Mouse (Mus musculus) hindbrain, embryonic 10.5 days (tissue): Measurements from ENCODE around the gene Slc51b. TPM values are rescaled to one million over a fixed set of nuclear protein-coding genes. Genes with fewer than 3 reads are reported as not detected.

ENCODE experiments used
- DNase-seq: peaks from one replicate; pipeline ENCODE4 v3.0.0-alpha.2; 2017; ENCODE audit warnings: low spot score
- H3K27ac ChIP-seq: fragments of 300-500 bp; sonication (generic); 2 replicates; pipeline ENCODE4 v1.5.1; 2016; ENCODE audit warnings: mild to moderate bottlenecking, moderate library complexity
- H3K27me3 ChIP-seq: fragments of 300-500 bp; sonication (generic); 2 replicates; pipeline ENCODE4 v1.6.1; 2016; ENCODE audit warnings: mild to moderate bottlenecking; ENCODE audit not compliant: poor library complexity, insufficient read depth, severe bottlenecking
- H3K36me3 ChIP-seq: fragments of 300-500 bp; sonication (generic); 2 replicates; pipeline ENCODE4 v1.6.1; 2016; ENCODE audit warnings: mild to moderate bottlenecking, moderate library complexity
- H3K4me1 ChIP-seq: fragments of 300-500 bp; sonication (generic); replicated peaks from 2 replicates; pipeline ENCODE4 v1.6.1; 2016; ENCODE audit warnings: mild to moderate bottlenecking
- H3K4me3 ChIP-seq: fragments of 300-500 bp; sonication (generic); 2 replicates; pipeline ENCODE4 v1.5.1; 2016; ENCODE audit warnings: mild to moderate bottlenecking, moderate library complexity
- H3K9me3 ChIP-seq: fragments of 300-500 bp; sonication (generic); 2 replicates; pipeline ENCODE4 v1.6.1; 2016; ENCODE audit warnings: mild to moderate bottlenecking, moderate library complexity
- WGBS: fragments of 180-500 bp; shearing (Covaris S2); methylation state at CpG from one replicate; pipeline ENCODE4 v1.1.7; 2016; 5-methylcytosine and 5-hydroxymethylcytosine counted together
- polyA plus RNA-seq: library from polyadenylated mRNA; unstranded; fragments of >200 nt; fragmentation: Nextera tagmentation; extraction: Ambion mirVana; gene quantifications from 2 replicates; pipeline ENCODE4 v1.2.1, GENCODE M21; 2016

Gene Slc51b
- polyA plus RNA-seq: not detected in 2 replicates

DNA sequence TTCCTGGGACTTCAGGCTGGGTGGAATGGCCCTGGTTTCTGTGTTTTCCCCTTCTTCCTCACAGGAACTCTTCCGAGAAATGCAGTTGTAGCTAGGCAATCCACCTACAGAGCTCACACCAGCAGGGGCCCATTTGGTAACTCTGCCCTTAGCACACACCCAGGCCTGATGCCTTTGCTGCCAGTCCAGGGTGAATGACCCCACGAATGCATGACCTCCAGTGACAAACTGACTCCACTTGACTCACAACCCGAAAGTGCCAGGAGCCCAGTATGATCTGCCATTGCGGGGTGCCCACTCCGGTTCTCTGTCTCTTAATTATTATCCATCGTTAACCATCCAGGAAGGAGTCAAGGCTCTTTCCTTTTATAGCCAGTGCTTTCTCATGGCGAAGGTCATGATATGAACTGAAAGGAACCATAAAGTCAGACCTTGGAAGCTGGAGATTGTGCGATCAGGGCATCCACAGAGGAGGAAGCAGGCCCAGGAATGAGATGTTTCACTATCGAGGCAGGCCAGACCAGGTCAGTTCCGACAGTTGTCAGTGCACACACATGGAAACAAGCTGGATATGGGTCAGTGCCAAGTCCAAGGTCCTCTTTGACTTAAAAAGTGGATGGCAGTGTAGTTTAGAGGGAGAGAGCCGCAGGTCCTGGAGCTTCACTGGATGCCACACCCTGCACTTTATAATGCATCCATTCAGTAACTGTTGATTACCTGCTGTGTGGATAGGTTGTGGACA lies at the start of gene Slc51b:
TSS of gene Slc51b (minus strand) at position 196 of the 742 bp plus-strand sequence.
- 83% methylated on average over 11 of the region's 11 CpGs for WGBS
- DNase-seq: no peak
- Histone ChIP-seq H3K9me3 (no peaks in the 10 kb centered on the region), H3K4me1 (0 out of 2 replicates have a peak, but pooled peaks cover 3% of the 10 kb centered on the region), H3K27me3 (no peaks in the 10 kb centered on the region), H3K36me3 (no peaks in the 10 kb centered on the region), H3K4me3 (no peak within 1 kb of the TSS), H3K27ac (no peak within 1 kb of the TSS)

- 57% methylated on average over 11 of the region's 11 CpGs for WGBS
- DNase-seq: peak; percentile 10
- Histone ChIP-seq H3K9me3 (no peaks in the 10 kb centered on the region), H3K27ac (peak overlapping the region; percentile 71; the same call in 1 of the 2 replicates), H3K27me3 (no peaks in the 10 kb centered on the region), H3K4me3 (no peak overlapping the region), H3K4me1 (peaks cover 14% of the 10 kb centered on the region), H3K36me3 (peaks cover 69% of the 10 kb centered on the region)
Measured at GRCm38 (mm10) chr9:65467686-65468085, 44.9 kb upstream of the Slc51b start.

DNA sequence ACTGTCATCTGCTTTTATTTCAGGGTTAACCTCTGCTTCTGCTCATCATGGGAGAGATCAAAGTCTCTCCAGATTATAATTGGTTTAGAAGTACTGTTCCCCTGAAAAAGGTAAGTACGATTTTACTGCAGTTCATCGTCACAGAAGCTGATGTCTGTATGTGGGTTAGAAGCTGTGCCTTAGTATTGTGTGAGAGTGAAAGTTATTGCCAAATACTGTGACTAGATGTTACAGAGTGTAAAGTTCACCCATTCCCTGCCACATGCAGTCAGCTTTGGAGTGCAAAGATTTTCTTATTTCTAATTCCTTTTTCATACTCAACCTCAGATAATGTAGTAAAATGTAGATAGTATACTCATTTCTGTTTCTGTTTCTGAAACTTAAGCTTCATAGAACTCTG lies 42.5 kb upstream of the Slc51b start:
- whole genome bisulfite sequencing: 91% methylated on average over 2 of the region's 2 CpGs
- Histone ChIP-seq H3K4me3 (no peak overlapping the region), H3K9me3 (no peaks in the 10 kb centered on the region), H3K36me3 (peaks cover 49% of the 10 kb centered on the region), H3K27ac (no peak overlapping the region), H3K27me3 (no peaks in the 10 kb centered on the region), H3K4me1 (peaks cover 33% of the 10 kb centered on the region)
- no peak for DNase-seq

- Histone ChIP-seq H3K4me1 (peaks cover 40% of the 10 kb centered on the region), H3K27me3 (no peaks in the 10 kb centered on the region), H3K4me3 (no peak overlapping the region), H3K27ac (no peak overlapping the region), H3K36me3 (peaks cover 38% of the 10 kb centered on the region), H3K9me3 (no peaks in the 10 kb centered on the region)
- DNase-seq: no peak
- 95% methylated on average over 6 of the region's 6 CpGs for WGBS
Measured at GRCm38 (mm10) chr9:65464161-65464560, 41.4 kb upstream of the Slc51b start.

DNA sequence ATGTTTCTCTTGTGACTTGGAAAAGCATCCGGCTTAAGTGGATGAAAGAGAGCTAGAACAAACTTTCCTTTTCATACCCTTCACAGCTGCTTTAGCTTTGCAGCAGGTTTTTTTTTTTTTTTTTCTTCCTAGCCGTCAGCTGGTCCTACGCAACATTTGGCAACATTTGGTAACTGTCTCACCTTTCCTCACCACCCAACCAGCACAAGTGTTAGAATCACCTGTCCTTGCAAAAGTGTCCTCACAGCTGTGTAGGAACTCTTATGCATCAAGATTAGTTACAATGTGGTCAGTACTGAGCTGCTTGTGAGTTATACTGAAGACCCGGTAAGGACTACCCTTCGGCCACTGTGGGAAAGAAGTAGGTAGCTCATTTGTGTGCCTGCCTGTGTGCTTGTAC lies 39.8 kb upstream of the Slc51b start:
- Histone ChIP-seq H3K27me3 (no peaks in the 10 kb centered on the region), H3K9me3 (no peaks in the 10 kb centered on the region), H3K27ac (no peak overlapping the region), H3K4me1 (peaks cover 28% of the 10 kb centered on the region), H3K4me3 (no peak overlapping the region), H3K36me3 (peaks cover 34% of the 10 kb centered on the region)
- 80% methylated on average over 5 of the region's 5 CpGs for WGBS
- no peak for DNase-seq

GRCm38 (mm10) chr9:65460732-65461442 lies 38.1 kb upstream of the Slc51b start, which contains the start of gene Spg21:
Spg21 (plus strand) TSS chr9:65460947.
- Histone ChIP-seq H3K4me3 (peak within 1 kb of the TSS; percentile 85), H3K27me3 (no peaks in the 10 kb centered on the region), H3K27ac (peak within 1 kb of the TSS; percentile 93), H3K9me3 (no peaks in the 10 kb centered on the region), H3K36me3 (peaks cover 18% of the 10 kb centered on the region), H3K4me1 (peaks cover 26% of the 10 kb centered on the region)
- WGBS: under 1% methylated on average over 53 of the region's 53 CpGs
- peak; percentile 98 for DNase-seq

GRCm38 (mm10) chr9:65460198-65460597 lies 37.4 kb upstream of the Slc51b start:
- DNase-seq: no peak
- Histone ChIP-seq H3K4me3 (peak overlapping the region; percentile 85), H3K4me1 (peaks cover 26% of the 10 kb centered on the region), H3K27ac (peak overlapping the region; percentile 93), H3K36me3 (peaks cover 11% of the 10 kb centered on the region), H3K9me3 (no peaks in the 10 kb centered on the region), H3K27me3 (no peaks in the 10 kb centered on the region)
- 43% methylated on average over 3 of the region's 3 CpGs for WGBS

DNA sequence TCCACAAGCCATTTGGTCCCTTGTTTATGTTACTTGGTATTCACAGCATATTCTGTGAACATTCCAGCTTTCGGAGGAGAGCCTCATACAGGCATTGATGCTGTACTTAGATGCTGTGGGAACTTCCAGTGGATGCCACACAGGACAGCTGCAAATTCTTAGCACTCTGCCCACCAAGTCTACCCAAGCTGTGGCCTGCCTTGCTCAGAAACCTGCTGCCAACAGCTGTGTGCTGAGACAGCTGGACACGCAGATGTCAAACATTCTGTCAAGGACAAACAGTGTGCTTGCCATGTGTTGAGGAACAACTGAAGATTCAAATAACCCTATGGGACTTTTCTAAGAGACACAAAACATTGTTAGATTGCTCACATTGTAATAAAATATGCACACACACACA lies 36.2 kb upstream of the Slc51b start:
- Histone ChIP-seq H3K4me3 (no peak overlapping the region), H3K4me1 (peaks cover 26% of the 10 kb centered on the region), H3K27me3 (no peaks in the 10 kb centered on the region), H3K36me3 (no peaks in the 10 kb centered on the region; the same call in 1 of the 2 replicates), H3K9me3 (no peaks in the 10 kb centered on the region), H3K27ac (no peak overlapping the region)
- DNase-seq: no peak
- 88% methylated on average over 2 of the region's 2 CpGs for WGBS

- peaks cover 89% of the 10 kb centered on the region for H3K36me3 ChIP-seq
- no peak overlapping the region for H3K4me3 ChIP-seq
- no peaks in the 10 kb centered on the region for H3K4me1 ChIP-seq
- H3K27me3 ChIP-seq: no peaks in the 10 kb centered on the region
- H3K9me3 ChIP-seq: peaks cover 3% of the 10 kb centered on the region; the same call in 1 of the 2 replicates
- no peak for DNase-seq
- 93% methylated on average over 6 of the region's 6 CpGs for WGBS
- H3K27ac ChIP-seq: no peak overlapping the region
Measured at GRCm38 (mm10) chr9:65447951-65448350, 25.2 kb upstream of the Slc51b start.

DNA sequence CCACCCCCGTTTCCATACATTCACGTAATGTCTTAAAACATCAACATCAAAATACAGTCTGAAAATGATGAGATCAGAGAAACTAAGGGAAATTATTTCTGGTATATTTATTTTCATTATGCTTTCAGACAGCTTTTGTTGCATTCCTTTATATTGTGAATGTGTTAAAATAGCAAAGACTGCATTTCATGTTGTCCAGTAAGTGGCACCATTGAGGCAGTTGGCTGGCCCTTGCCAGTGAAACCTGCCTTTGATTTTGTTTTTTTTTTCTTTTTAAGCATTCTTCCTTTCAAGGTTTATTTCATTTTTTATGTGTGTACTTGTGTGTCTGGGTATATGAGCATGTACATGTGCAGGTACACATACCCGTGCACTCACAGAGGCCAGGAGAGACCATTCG lies 21.9 kb upstream of the Slc51b start:
- 92% methylated on average over 4 of the region's 4 CpGs for WGBS
- Histone ChIP-seq H3K27me3 (no peaks in the 10 kb centered on the region), H3K36me3 (peaks cover 82% of the 10 kb centered on the region), H3K27ac (no peak overlapping the region), H3K4me1 (no peaks in the 10 kb centered on the region), H3K9me3 (peaks cover 3% of the 10 kb centered on the region; the same call in 1 of the 2 replicates), H3K4me3 (no peak overlapping the region)
- no peak for DNase-seq

GRCm38 (mm10) chr9:65435671-65436301 lies 13.0 kb upstream of the Slc51b start, which contains the start of gene Mtfmt:
Mtfmt (plus strand) TSS chr9:65435782.
- H3K27me3 ChIP-seq: no peaks in the 10 kb centered on the region
- H3K27ac ChIP-seq: peak within 1 kb of the TSS; percentile 89
- DNase-seq: peak; percentile 93
- no peaks in the 10 kb centered on the region for H3K9me3 ChIP-seq
- H3K36me3 ChIP-seq: peaks cover 25% of the 10 kb centered on the region
- peaks cover 10% of the 10 kb centered on the region for H3K4me1 ChIP-seq
- under 1% methylated on average over 54 of the region's 54 CpGs for WGBS
- H3K4me3 ChIP-seq: peak within 1 kb of the TSS; percentile 79

DNA sequence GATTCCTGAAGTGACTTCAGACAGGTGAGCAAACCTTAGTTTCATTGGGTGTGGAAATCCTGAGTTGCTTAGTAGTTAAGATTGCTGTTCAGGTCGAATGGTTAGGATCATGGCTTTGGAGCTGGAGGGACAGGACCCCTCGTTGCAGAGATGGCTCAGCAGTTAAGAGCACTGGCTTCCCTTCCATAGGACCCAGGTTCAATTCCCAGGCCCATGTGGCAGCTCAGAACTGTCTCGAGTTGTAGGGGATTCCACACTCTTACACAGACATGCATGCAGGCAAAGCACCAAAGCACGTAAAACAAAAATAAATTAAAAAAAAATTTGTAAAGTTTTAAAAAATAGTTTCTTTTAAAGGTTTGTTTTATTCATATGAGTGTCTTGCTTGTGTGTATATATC lies 12.5 kb upstream of the Slc51b start:
- Histone ChIP-seq H3K27me3 (no peaks in the 10 kb centered on the region), H3K27ac (no peak overlapping the region), H3K9me3 (no peaks in the 10 kb centered on the region), H3K4me1 (peaks cover 10% of the 10 kb centered on the region), H3K36me3 (peaks cover 19% of the 10 kb centered on the region), H3K4me3 (peak overlapping the region; percentile 79)
- 70% methylated on average over 4 of the region's 4 CpGs for WGBS
- DNase-seq: no peak
